Mouse (Mus musculus) hindlimb bud, embryonic 11.5 days (tissue): Measurements from ENCODE around the gene Specc1.

Source experiments
- DNase-seq: peaks from one replicate; pipeline ENCODE4 v3.0.0-alpha.2; 2012; ENCODE audit warnings: low read depth, low spot score; ENCODE audit errors: extremely low spot score

Specc1 gene

GRCm38 (mm10) chr11:62047817-62048640, 91.5 kb downstream of the Specc1 start:
- DNase-seq, result peak; percentile 69

GRCm38 (mm10) chr11:62049170-62049569, 92.6 kb downstream of the Specc1 start:
- no peak for DNase-seq

- DNase-seq, result no peak
Measured at GRCm38 (mm10) chr11:62050356-62051330, 94.1 kb downstream of the Specc1 start.

- DNase-seq, result no peak
Measured at GRCm38 (mm10) chr11:62051487-62051886, 94.9 kb downstream of the Specc1 start.

GRCm38 (mm10) chr11:62053928-62054327, 97.4 kb downstream of the Specc1 start:
- no peak for DNase-seq

GRCm38 (mm10) chr11:62064565-62064964, 108.0 kb downstream of the Specc1 start:
- no peak for DNase-seq

GRCm38 (mm10) chr11:62065655-62066054, 109.1 kb downstream of the Specc1 start:
- no peak for DNase-seq

GRCm38 (mm10) chr11:62069554-62069953, 113.0 kb downstream of the Specc1 start:
- DNase-seq, result no peak

GRCm38 (mm10) chr11:62070206-62070605, 113.6 kb downstream of the Specc1 start:
- DNase-seq, result no peak

GRCm38 (mm10) chr11:62072406-62072805, 115.8 kb downstream of the Specc1 start:
- no peak for DNase-seq

- DNase-seq, result no peak
Measured at GRCm38 (mm10) chr11:62073575-62074140, 117.1 kb downstream of the Specc1 start.

- DNase-seq, result no peak
Measured at GRCm38 (mm10) chr11:62074578-62074977, 118.0 kb downstream of the Specc1 start.

- DNase-seq, result no peak
Measured at GRCm38 (mm10) chr11:62075071-62075470, 118.5 kb downstream of the Specc1 start.

GRCm38 (mm10) chr11:62075551-62075950, 119.0 kb downstream of the Specc1 start:
- DNase-seq, result no peak

- DNase-seq, result peak; percentile 90
Measured at GRCm38 (mm10) chr11:62076345-62077156, 120.0 kb downstream of the Specc1 start.

GRCm38 (mm10) chr11:62077157-62077865, 120.7 kb downstream of the Specc1 start:
- peak; percentile 26 for DNase-seq

- DNase-seq, result no peak
Measured at GRCm38 (mm10) chr11:62078371-62078770, 121.8 kb downstream of the Specc1 start.

GRCm38 (mm10) chr11:62079100-62079857, 122.7 kb downstream of the Specc1 start:
- no peak for DNase-seq

GRCm38 (mm10) chr11:62080476-62080875, 123.9 kb downstream of the Specc1 start:
- no peak for DNase-seq
